Mouse (Mus musculus): ENCODE data around the gene Olfr65. TPM values are rescaled to one million over a fixed set of nuclear protein-coding genes. Genes with fewer than 3 reads are reported as not detected.

Gene Olfr65
- not detected in 2 replicates for polyA plus RNA-seq (2015; fragmentation: Nextera tagmentation; extraction: Ambion mirVana)

DNA sequence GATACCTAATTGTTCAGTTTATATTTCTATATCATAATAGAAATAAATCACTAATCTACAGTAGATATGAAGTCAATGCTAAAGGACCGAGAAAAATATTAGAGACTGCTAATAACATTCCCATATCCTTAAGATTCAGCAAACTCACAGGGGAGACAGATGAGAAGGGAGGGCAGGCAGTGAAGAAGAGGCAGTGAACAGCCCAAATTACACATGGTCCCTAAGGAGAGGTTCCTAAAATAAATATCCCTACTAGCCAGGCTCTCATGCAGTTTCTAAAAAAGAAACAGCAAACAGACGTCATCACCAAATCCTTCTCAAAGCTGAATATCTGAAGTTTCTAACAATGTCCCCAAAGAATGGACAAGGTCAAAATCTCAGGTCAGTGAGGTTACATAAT, at the start of gene Olfr65:
Gene Olfr65, plus strand, starts transcription at position 301 of the 400 bp plus-strand sequence.
- no peak for DNase-seq (ENCODE audit: low spot score)

GRCm38 (mm10) chr7:103854669-103855068, 48.6 kb upstream of the Olfr65 start:
- DNase-seq (ENCODE audit: low spot score), result no peak

GRCm38 (mm10) chr7:103859076-103859475, 44.2 kb upstream of the Olfr65 start:
- no peak for DNase-seq (ENCODE audit: low spot score)

GRCm38 (mm10) chr7:103860855-103861254, 42.4 kb upstream of the Olfr65 start:
- peak; percentile 42 for DNase-seq (ENCODE audit: low spot score)

DNA sequence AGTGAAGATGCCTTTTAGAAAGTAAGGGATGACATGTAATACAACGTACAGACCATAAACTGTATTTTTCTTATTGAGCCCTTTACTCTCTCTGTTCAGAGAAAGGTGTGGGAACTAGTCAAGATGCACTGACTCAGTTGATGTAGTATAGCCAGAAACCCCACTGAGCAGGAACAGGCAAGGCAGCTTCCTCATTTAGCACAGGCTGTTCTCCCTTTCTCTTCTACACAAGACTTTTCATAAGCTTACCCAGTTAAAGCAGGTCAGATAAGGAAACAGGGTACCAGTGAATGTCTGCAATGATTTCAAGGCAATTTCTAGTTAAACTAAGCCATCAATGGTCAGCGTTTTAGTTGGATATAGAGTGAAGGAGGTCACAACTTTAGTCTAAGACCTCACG, 41.8 kb upstream of the Olfr65 start:
- no peak for DNase-seq (ENCODE audit: low spot score)

DNA sequence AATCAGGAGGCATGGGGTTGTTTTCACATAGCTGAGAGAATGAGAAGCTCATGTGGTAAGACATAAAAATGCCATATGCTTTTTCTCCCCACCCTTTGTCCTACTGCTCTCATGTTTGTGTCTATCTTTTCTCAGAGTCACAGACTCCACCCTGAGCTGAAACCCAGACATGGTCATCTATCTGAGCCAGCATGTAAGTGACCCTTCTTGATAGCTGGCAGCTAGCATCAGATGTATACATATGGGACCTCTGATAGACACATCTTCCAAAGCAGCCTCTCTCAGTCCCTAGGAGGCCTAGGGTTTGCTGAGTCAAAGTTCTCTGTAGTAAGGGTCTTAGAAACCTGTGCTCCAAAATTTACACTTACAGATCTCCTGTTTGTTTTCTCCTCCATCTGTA, 37.6 kb upstream of the Olfr65 start:
- no peak for DNase-seq (ENCODE audit: low spot score)

- no peak for DNase-seq (ENCODE audit: low spot score)
Measured at GRCm38 (mm10) chr7:103870667-103871066, 32.6 kb upstream of the Olfr65 start.

- peak; percentile 7 for DNase-seq (ENCODE audit: low spot score)
Measured at GRCm38 (mm10) chr7:103873064-103873463, 30.2 kb upstream of the Olfr65 start.

DNA sequence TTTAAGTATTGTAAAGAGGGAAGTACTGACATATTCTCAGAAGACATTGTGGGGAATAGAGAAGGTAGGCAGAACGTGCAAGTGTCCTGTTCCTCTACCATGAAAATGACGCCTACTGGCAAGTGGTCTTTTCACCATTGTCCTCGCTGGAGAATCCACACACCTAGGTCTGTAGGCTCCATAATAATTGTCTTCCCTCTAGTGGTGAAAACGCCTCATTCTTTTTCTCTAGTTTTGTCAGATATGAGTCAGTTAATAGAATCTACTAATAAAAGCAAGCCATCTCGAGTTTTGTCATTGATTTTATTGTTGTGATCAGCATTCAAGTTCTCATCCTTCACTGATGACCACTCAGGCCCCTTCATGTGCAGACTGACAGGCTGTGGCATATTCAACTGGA, 28.8 kb upstream of the Olfr65 start:
- no peak for DNase-seq (ENCODE audit: low spot score)

GRCm38 (mm10) chr7:103877093-103877492, 26.2 kb upstream of the Olfr65 start:
- DNase-seq (ENCODE audit: low spot score), result no peak

DNA sequence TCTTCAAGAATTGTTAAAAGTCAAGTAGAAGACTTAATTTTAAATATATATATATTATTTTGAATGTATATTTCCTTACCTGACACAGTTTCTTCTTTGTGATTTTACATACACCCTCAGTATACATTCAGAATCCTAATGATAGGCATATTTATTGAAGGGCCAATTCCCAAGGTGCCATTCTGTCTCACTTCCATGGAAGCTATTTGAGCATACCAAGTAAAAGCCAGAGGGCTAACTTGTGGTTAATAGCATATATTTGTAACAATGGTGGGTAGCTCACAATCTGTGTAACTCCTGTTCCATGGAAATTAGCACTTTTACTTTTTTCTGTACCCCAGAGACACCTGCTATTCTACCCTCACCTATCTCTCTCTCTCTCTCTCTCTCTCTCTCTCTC, 17.1 kb upstream of the Olfr65 start, which contains the start of gene Olfr66:
Gene Olfr66, minus strand, starts transcription at position 101 of the 400 bp plus-strand sequence.
- DNase-seq (ENCODE audit: low spot score), result no peak

GRCm38 (mm10) chr7:103894385-103894784, 8.9 kb upstream of the Olfr65 start, which contains the start of gene Olfr64:
Gene Olfr64, minus strand, starts transcription at chr7:103894485.
- DNase-seq (ENCODE audit: low spot score), result no peak

DNA sequence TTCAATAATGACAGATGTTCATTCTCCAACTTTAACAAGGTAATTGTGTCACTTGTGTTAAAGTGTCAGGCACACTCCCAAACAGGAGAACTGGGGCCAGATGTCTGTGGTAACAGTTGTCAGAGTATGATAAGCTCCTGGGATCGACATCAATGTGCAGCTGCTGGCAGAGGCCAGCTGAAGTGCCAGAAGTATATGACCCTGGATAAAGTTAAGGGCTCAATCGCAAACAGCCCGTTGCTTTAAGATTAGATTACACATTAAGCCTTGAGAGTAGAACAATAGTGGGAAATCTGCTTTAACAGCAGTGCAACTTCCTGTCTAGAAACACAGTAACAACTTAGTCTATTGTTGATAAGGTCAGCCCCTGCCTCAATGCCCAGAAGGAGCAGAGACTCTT, 6.8 kb downstream of the Olfr65 start:
- no peak for DNase-seq (ENCODE audit: low spot score)

- DNase-seq (ENCODE audit: low spot score), result no peak
Measured at GRCm38 (mm10) chr7:103912969-103913511, 9.8 kb downstream of the Olfr65 start.

- DNase-seq (ENCODE audit: low spot score), result no peak
Measured at GRCm38 (mm10) chr7:103915338-103915737, 12.1 kb downstream of the Olfr65 start.

GRCm38 (mm10) chr7:103928525-103928924, 25.2 kb downstream of the Olfr65 start, which contains the start of gene Olfr631:
Gene Olfr631, plus strand, starts transcription at chr7:103928825.
- DNase-seq (ENCODE audit: low spot score), result no peak

DNA sequence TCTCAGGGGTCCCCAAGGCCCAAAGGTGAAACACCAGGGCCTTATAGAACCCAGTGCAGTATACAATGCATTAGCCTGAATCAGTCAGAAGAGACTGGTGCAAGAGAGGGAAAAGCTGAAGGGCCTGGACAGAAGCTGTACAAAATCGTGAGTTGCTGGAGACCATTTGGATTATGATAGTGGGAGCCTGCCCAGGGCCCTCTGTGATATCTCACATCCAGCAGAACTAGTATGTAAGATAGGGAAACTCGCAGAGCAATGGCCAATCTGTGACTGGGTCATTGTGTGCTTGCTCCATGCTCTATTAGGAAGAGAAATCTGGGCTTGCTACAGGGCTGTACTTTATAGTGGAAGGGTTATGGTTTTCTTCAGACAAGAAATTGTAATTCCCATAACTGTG, 31.0 kb downstream of the Olfr65 start, which contains the start of gene Olfr632:
Gene Olfr632, plus strand, starts transcription at position 84 of the 400 bp plus-strand sequence.
- DNase-seq (ENCODE audit: low spot score), result no peak

DNA sequence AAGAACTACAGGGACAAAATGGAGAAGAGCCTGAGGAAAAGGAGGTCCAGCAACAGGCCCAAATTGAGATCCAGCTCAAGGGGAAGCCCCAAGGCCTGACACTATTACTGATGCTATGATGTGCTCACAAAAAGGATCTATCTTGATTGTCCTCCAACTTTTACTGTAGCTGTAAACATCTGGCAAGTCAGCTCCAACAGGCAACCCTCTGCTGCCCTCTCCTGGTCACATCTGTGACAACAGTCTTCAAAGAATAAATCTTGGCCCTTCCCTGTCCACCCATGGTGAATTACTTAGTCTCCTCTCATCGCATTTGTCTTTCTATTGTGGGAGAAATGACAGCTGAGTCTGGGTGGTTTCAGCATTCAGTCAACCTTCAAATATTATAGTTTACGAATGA, 39.4 kb downstream of the Olfr65 start:
- peak; percentile 66 for DNase-seq (ENCODE audit: low spot score)

DNA sequence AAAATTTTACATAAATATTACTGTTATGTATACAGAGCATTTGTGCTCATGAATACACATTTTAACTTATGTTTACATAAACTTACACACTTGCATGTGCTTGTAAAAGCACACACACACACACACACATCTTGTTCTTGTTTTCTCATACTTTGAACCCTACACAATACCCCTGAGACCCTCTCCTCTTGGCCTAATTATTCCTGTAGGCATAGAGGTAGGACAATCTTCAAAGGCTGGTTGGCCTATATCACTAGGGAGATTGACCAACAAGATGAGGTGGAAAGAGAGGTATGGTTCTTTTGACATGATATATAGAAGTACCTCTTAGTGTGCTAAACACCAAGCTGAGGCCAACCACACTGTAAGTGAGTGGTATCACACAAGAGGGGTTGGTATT, 40.9 kb downstream of the Olfr65 start, which contains the start of gene Olfr633:
Gene Olfr633, plus strand, starts transcription at position 301 of the 400 bp plus-strand sequence.
- DNase-seq (ENCODE audit: low spot score), result no peak
